Mouse (Mus musculus): Measurements from ENCODE around the gene Rmi2.
"Not testable (repeated sequence)": the region's sequence is repeated elsewhere in the genome, so short reads cannot be mapped to it uniquely, and the experiment has no call there.

Rmi2 gene

GRCm38 (mm10) chr16:10827269-10827668 is 7.6 kb upstream of the Rmi2 start:
- DNase-seq (ENCODE audit: inconsistent ontology term), result no peak

GRCm38 (mm10) chr16:10827766-10828460 is 6.9 kb upstream of the Rmi2 start:
- no peak for DNase-seq (ENCODE audit: inconsistent ontology term)

- no peak for DNase-seq (ENCODE audit: inconsistent ontology term)
Measured at GRCm38 (mm10) chr16:10828461-10828805, 6.4 kb upstream of the Rmi2 start.

- no peak for DNase-seq (ENCODE audit: inconsistent ontology term)
Measured at GRCm38 (mm10) chr16:10834542-10834910, 333 bp upstream of the Rmi2 start.

- DNase-seq (ENCODE audit: inconsistent ontology term), result no peak
Measured at GRCm38 (mm10) chr16:10836388-10836787, 1.5 kb downstream of the Rmi2 start.

- DNase-seq (ENCODE audit: inconsistent ontology term), result no peak
Measured at GRCm38 (mm10) chr16:10837250-10837649, 2.4 kb downstream of the Rmi2 start.

GRCm38 (mm10) chr16:10837903-10838302 is 3.0 kb downstream of the Rmi2 start:
- no peak for DNase-seq (ENCODE audit: inconsistent ontology term)

GRCm38 (mm10) chr16:10838487-10839245 is 3.8 kb downstream of the Rmi2 start:
- peak; percentile 88 for DNase-seq (ENCODE audit: inconsistent ontology term)

GRCm38 (mm10) chr16:10840018-10840417 is 5.2 kb downstream of the Rmi2 start:
- DNase-seq (ENCODE audit: inconsistent ontology term), result no peak

GRCm38 (mm10) chr16:10842282-10842855 is 7.5 kb downstream of the Rmi2 start:
- peak; percentile 71 for DNase-seq (ENCODE audit: inconsistent ontology term)

- DNase-seq (ENCODE audit: inconsistent ontology term), result peak; percentile 61
Measured at GRCm38 (mm10) chr16:10843486-10844318, 8.8 kb downstream of the Rmi2 start.

GRCm38 (mm10) chr16:10844319-10844670 is 9.4 kb downstream of the Rmi2 start:
- DNase-seq (ENCODE audit: inconsistent ontology term), result no peak

GRCm38 (mm10) chr16:10845952-10846351 is 11.1 kb downstream of the Rmi2 start:
- DNase-seq (ENCODE audit: inconsistent ontology term), result no peak

GRCm38 (mm10) chr16:10846503-10846902 is 11.6 kb downstream of the Rmi2 start:
- DNase-seq (ENCODE audit: inconsistent ontology term), result peak; percentile 79

GRCm38 (mm10) chr16:10849965-10850861 is 15.4 kb downstream of the Rmi2 start:
- peak; percentile 64 for DNase-seq (ENCODE audit: inconsistent ontology term)

- peak; percentile 59 for DNase-seq (ENCODE audit: inconsistent ontology term)
Measured at GRCm38 (mm10) chr16:10850905-10851304, 16.0 kb downstream of the Rmi2 start.

GRCm38 (mm10) chr16:10852216-10852615 is 17.4 kb downstream of the Rmi2 start:
- DNase-seq (ENCODE audit: inconsistent ontology term), result not testable (repeated sequence)

GRCm38 (mm10) chr16:10859726-10860245 is 24.9 kb downstream of the Rmi2 start:
- DNase-seq (ENCODE audit: inconsistent ontology term), result no peak

- DNase-seq (ENCODE audit: inconsistent ontology term), result no peak
Measured at GRCm38 (mm10) chr16:10861408-10861807, 26.5 kb downstream of the Rmi2 start.

- no peak for DNase-seq (ENCODE audit: inconsistent ontology term)
Measured at GRCm38 (mm10) chr16:10864833-10865591, 30.2 kb downstream of the Rmi2 start.

Data from Muller cell, postnatal 12 days (primary cell).